Mouse (Mus musculus): ENCODE data around the gene Rab1b.

Rab1b gene

DNA sequence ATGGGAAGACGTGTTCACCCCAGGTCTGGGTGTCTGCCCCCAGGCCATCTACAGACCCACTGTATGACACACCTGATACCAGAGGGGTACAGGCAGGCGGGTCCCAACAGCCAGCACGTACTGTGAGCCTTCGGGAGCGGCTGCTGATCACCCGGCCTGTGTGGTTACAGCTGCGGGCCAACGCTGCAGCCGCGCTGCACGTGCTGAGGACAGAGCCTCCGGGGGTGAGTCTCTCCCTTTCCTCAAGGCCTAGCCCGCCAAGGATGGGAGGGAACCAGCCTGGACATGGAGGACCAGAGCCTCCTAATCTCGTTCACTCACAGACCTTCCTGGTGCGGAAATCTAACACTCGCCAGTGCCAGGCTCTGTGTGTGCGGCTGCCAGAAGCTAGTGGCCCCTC, 55.8 kb downstream of the Rab1b start:
- peak; percentile 64 for DNase-seq (ENCODE audit: low spot score)

DNA sequence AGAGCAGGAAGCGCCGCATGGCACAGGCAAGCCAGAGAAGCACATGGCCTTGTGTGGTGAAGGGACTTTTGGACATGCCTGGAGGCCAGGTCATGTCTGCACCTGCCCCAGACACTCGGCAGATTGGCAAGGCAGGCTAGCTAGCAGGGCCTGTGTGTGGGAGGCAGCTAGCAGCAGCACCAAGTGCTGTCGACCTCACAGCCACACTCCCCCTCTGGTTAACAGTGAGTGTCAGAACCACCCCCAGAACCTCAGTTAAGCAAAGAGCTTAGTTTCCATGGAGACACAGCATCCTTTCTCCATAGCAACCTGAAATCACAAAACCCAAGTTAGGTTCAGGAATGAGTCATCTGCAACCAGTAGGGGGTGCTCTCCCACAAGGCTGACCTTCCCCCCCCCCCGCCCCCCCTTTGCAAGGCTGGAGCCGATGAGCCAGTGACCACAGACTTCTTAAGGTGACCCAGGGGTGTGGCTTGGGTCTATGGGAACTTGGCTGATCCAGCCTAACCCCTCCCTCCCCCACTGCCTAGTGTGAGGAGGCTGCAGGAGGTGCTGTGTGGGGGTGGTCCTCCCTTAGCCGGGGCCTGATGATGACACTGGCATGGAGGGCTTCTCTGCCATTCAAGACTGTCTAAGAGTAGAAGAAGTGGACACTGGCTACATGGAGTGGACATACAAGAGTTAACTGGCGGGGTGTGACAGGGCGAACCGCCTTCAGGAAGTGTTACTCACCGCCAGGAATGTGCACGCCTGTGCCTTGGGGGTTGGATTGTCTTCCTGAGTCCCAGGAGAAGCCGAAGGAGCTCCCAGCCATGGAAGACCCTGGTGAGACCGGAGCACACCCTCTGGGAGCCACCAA, 56.6 kb downstream of the Rab1b start, which contains the start of gene Rin1:
Gene Rin1, plus strand, starts transcription at position 435 of the 859 bp plus-strand sequence.
- DNase-seq (ENCODE audit: low spot score), result peak; percentile 74

DNA sequence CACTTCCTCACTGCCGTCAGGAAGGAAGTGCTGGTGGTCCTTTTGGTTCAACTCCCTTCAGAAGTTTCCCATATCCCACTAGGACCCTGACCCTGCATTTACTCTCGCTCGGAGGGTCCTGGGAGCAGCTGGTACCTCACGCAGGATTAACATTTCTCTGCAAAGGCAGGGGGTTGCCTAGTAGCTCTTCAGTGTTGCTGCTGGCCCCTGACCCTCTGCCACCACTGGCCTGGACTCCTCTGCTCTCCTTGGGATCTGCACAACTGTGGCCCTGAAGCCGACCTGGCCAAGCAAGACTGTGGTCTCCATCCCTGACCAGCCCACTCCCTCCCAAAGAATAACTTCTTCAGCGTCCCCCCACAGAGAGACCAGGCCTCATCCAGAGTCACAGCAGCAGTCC, 57.5 kb downstream of the Rab1b start:
- no peak for DNase-seq (ENCODE audit: low spot score)
